Mouse (Mus musculus) embryonic facial prominence, embryonic 10.5 days (tissue): ENCODE measurements around the gene 1700021F07Rik. TPM values are rescaled to one million over a fixed set of nuclear protein-coding genes. Genes with fewer than 3 reads are reported as not detected.

Source experiments
- DNase-seq: peaks from one replicate; pipeline ENCODE4 v3.0.0-alpha.2; 2017; ENCODE audit warnings: low spot score
- H3K27ac ChIP-seq: fragments of 300-500 bp; sonication (generic); replicated peaks from 2 replicates; pipeline ENCODE4 v1.5.1; 2016; ENCODE audit warnings: mild to moderate bottlenecking
- H3K27me3 ChIP-seq: fragments of 300-500 bp; sonication (generic); replicated peaks from 2 replicates; pipeline ENCODE4 v1.6.1; 2016; ENCODE audit warnings: low read depth, mild to moderate bottlenecking; ENCODE audit not compliant: poor library complexity, severe bottlenecking
- H3K36me3 ChIP-seq: fragments of 300-500 bp; sonication (generic); replicated peaks from 2 replicates; pipeline ENCODE4 v1.6.1; 2016; ENCODE audit warnings: mild to moderate bottlenecking, moderate library complexity
- H3K4me1 ChIP-seq: fragments of 300-500 bp; sonication (generic); 2 replicates; pipeline ENCODE4 v1.6.1; 2016
- H3K4me3 ChIP-seq: fragments of 300-500 bp; sonication (generic); 2 replicates; pipeline ENCODE4 v1.5.1; 2016; ENCODE audit warnings: mild to moderate bottlenecking, moderate library complexity
- H3K9me3 ChIP-seq: fragments of 300-500 bp; sonication (generic); 2 replicates; pipeline ENCODE4 v1.6.1; 2016; ENCODE audit warnings: mild to moderate bottlenecking
- WGBS: fragments of 180-500 bp; shearing (Covaris S2); methylation state at CpG from one replicate; pipeline ENCODE4 v1.1.7; 2016; 5-methylcytosine and 5-hydroxymethylcytosine counted together
- polyA plus RNA-seq: library from polyadenylated mRNA; unstranded; fragments of >200 nt; fragmentation: Nextera tagmentation; extraction: Ambion mirVana; gene quantifications from 2 replicates; pipeline ENCODE4 v1.2.1, GENCODE M21; 2016

1700021F07Rik gene
- polyA plus RNA-seq, 1 experiment from 2014 or later = not detected

DNA sequence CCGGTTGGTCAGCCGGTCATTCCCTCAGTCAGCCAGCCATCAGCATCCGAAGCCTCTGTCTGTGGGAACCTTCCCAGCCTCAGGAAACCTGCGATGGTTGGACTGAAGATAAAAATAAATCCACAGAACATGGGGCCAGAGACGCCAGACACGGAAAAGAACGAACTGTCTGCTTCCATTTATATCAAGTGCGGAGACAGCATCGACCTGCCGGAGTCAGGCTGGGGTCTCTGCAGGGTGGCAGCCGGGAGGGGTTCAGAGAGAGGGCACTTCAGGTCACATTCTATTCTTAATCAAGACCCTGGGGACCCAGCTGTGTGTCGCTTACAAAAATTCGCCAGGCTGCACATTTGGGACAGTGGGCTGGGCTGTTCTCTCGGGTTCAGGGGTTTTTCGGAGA, 17.4 kb downstream of the 1700021F07Rik start:
- peak overlapping the region; percentile 65; the same call in 1 of the 2 replicates for H3K27ac ChIP-seq
- 46% methylated on average over 15 of the region's 15 CpGs for WGBS
- no peaks in the 10 kb centered on the region for H3K36me3 ChIP-seq
- DNase-seq = peak; percentile 42
- no peaks in the 10 kb centered on the region for H3K9me3 ChIP-seq
- H3K4me1 ChIP-seq = peaks cover 23% of the 10 kb centered on the region
- peaks cover 11% of the 10 kb centered on the region for H3K27me3 ChIP-seq
- H3K4me3 ChIP-seq = no peak overlapping the region

DNA sequence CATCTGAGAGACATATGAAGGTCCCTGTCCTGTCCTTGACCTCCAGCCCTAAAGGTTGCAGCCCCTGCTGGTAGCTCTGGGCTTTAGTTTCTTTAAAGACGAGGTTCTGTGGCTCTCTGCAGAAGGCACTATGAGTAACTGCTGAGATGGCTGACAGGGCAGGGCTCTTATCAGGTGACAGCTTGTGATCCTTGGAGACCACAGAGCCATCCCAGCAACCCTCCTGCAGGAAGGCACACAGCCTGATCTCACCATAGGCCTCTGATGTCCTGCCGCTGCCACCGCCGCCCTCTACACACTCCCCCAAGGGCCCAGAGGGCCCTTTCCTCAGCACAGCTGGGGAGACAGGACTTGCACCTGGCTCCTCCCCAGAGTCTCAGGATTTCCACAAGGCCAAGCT, 19.4 kb downstream of the 1700021F07Rik start:
- WGBS = 70% methylated on average over 4 of the region's 4 CpGs
- no peak for DNase-seq
- Histone ChIP-seq H3K4me1 (peaks cover 19% of the 10 kb centered on the region), H3K27ac (no peak overlapping the region), H3K9me3 (no peaks in the 10 kb centered on the region), H3K27me3 (peaks cover 11% of the 10 kb centered on the region), H3K4me3 (no peak overlapping the region), H3K36me3 (no peaks in the 10 kb centered on the region)

DNA sequence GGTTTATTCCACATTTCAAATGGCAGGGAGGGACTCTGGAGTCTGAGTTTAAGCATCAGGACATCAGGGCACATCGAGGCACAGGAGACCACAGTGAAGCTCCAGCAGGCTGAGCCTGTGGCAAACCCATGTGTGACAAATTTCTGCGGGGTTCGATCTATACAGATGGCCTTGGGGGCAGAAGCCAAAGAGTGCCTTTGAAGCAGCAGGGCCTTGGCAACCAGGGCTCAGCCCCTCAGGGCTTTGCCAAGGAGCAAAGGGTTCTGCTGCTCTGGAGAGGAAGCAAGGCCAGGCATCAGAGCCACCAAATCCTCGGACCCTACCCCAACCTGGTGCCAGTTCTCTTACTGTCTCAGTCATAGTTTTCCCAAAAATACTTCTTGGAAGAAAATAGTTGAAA, 20.3 kb downstream of the 1700021F07Rik start:
- WGBS = 90% methylated on average over 4 of the region's 4 CpGs
- Histone ChIP-seq H3K4me1 (peaks cover 19% of the 10 kb centered on the region), H3K27me3 (peaks cover 16% of the 10 kb centered on the region), H3K27ac (no peak overlapping the region), H3K9me3 (no peaks in the 10 kb centered on the region), H3K36me3 (no peaks in the 10 kb centered on the region), H3K4me3 (no peak overlapping the region)
- no peak for DNase-seq

DNA sequence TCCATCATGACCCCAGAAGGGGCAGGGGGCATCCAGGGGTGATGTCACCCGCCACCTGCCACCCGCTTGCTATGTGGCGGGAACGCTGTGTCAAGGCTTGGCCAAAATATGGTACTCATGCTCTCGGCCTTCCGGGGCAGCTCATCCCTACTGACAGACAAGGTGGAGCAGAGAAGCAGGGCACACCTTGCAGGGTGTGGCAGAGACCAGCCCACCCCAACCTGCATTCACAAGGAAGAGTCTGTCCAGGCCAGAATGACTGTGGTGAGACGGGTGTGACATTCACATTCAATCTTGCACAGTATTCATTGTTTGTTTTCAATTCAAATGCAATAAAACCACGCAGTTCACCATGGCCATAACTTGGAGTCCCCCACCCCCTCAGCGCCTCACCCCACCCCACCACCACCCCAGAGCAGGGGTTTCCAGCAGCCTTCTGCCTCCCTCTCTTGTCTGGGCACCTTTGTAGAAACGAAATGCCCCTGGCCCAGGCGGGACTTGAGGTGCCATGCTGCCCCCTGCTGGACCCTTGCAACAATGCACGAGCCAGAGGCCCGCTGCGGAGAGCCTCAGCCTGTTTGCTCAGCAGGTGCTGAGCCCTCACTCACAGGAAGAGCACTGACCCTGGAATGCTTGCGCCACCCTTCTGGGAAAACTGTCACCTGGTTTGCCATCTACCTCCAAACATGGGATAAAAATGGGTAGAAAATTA, 23.8 kb downstream of the 1700021F07Rik start:
- Histone ChIP-seq H3K4me1 (no peaks in the 10 kb centered on the region), H3K4me3 (no peak overlapping the region), H3K27me3 (peaks cover 16% of the 10 kb centered on the region), H3K36me3 (no peaks in the 10 kb centered on the region), H3K9me3 (no peaks in the 10 kb centered on the region), H3K27ac (no peak overlapping the region)
- WGBS = 45% methylated on average over 15 of the region's 15 CpGs
- peak; percentile 88 for DNase-seq

DNA sequence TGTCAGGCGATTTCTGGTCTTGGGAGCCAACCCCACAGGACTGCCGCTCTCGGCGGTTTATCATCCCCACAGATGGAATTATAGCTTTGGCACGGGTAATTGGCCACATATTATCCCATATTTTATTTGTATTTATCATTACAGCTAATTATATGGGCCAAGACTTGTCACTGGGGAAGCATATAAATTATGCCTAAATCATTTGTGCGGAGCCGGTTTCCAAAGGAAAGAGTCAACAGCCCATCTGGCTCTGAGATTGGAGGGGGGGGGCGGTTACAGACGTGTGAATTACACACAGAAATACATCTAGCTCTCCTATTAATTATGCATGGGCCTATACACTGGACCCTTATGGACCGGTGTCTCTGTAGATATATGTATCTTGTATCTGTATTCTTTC, 26.9 kb downstream of the 1700021F07Rik start:
- H3K4me3 ChIP-seq = no peak overlapping the region
- DNase-seq = no peak
- no peaks in the 10 kb centered on the region for H3K9me3 ChIP-seq
- H3K27me3 ChIP-seq = peaks cover 19% of the 10 kb centered on the region
- no peak overlapping the region for H3K27ac ChIP-seq
- H3K36me3 ChIP-seq = no peaks in the 10 kb centered on the region
- 0 out of 2 replicates have a peak, but pooled peaks cover 3% of the 10 kb centered on the region for H3K4me1 ChIP-seq
- WGBS = 91% methylated on average over 10 of the region's 10 CpGs

DNA sequence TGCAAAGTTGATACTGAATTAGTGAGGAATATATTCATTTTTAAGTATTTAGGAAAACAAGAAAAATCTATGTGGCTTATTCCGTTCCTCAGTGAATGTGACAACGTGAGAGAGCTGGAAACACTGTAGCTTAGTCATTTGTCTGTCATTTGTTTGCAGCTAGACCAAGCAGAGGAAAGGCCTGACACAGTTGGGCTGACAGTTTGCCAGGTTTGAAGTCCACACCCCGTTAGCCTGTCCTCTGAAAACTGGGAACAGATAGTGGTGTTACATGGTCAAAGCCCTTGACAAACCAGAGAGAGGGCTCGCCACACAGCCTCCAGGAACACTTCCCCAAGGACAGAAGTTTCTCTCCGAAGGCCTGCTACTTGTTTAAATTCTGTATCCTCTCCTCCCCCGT, 28.3 kb downstream of the 1700021F07Rik start:
- no peak for DNase-seq
- H3K4me1 ChIP-seq = 0 out of 2 replicates have a peak, but pooled peaks cover 3% of the 10 kb centered on the region
- no peak overlapping the region for H3K4me3 ChIP-seq
- H3K9me3 ChIP-seq = no peaks in the 10 kb centered on the region
- no peaks in the 10 kb centered on the region for H3K36me3 ChIP-seq
- peaks cover 23% of the 10 kb centered on the region for H3K27me3 ChIP-seq
- no peak overlapping the region for H3K27ac ChIP-seq
- WGBS = 76% methylated on average over 6 of the region's 6 CpGs

DNA sequence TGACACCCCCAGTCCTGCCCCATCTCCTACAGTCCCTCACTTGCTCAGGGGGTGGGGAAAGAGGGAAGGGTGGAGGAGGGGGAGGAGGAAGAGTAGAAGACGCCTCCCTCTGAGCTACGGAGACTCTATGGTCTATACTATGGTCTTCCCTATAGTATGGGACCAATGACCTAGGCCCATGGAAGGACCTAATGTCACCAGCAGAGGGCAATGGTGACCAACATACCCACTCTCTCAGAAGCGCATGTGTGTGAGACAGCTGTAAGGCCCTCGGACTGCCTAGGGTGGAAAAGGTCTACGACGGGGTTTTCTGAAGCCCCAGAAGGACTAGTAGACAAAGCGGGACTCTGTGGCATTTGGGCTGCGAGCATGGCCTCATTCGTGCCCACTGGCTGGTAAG, 31.5 kb downstream of the 1700021F07Rik start:
- H3K36me3 ChIP-seq = no peaks in the 10 kb centered on the region
- WGBS = 44% methylated on average over 9 of the region's 9 CpGs
- H3K27me3 ChIP-seq = peaks cover 17% of the 10 kb centered on the region
- no peaks in the 10 kb centered on the region for H3K9me3 ChIP-seq
- H3K4me1 ChIP-seq = peaks cover 8% of the 10 kb centered on the region; the same call in 1 of the 2 replicates
- peak; percentile 48 for DNase-seq
- H3K4me3 ChIP-seq = no peak overlapping the region
- no peak overlapping the region for H3K27ac ChIP-seq

DNA sequence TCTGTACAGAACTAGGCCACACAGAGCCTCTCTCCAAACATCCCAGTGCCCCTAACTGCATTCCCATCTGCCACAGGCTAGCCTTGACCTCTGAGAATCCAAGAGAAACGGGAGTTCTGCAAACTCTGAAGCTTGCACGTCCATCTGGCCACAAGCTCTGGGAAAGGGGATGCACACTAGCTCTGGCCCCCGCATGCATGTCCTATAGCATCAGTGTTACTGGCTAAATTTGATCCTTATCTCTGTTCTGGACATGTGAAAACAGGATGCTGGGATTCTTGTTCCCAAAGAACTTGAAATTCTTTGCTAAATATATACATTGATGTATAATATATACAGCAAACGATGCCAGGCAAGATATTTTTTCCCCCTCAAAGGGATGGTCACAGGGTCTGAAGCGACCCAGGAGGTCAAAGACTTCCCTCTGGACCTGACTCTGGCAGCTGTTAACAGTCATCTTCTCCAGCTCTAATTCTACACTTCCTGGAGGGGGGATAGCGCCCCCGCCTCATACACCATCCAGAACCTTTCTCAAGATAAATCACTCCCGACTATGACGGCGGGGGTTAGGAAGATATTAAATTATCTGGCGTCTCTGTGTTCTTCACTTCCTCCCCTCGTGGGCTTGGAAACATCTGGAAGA, 36.5 kb downstream of the 1700021F07Rik start:
- Histone ChIP-seq H3K4me1 (peaks cover 12% of the 10 kb centered on the region), H3K27ac (no peak overlapping the region), H3K4me3 (no peak overlapping the region), H3K36me3 (no peaks in the 10 kb centered on the region), H3K27me3 (peaks cover 12% of the 10 kb centered on the region), H3K9me3 (no peaks in the 10 kb centered on the region)
- DNase-seq = no peak
- WGBS = 58% methylated on average over 12 of the region's 12 CpGs

DNA sequence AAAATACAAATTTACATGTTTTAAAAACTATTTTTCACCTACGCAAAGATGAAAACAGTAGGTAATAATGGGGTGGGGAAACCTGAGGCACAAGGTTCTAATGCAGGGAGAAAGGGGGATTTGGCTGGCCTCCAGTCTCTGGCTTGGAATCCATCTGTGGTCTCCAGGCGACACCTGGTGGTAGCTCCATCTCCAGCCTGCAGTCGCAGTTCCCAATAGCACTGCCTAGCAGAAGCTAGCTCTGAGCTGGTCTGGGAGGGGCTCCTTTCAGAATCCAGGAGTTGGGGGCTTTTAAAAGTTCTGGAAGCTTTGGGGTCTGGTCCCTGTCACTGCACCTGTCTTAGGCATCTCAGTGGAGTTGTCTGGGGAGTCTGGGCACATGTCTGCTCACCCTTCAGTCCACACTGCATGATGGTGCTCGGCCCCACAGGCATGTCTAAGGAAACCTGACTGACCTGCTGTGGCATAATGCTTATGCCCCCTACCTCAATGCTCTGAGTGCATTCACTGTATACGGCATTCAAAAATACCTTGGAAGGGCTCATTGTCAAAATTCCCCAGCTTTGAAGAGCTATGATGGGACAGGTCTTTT, 39.6 kb downstream of the 1700021F07Rik start:
- no peaks in the 10 kb centered on the region for H3K27me3 ChIP-seq
- WGBS = 42% methylated on average over 5 of the region's 5 CpGs
- DNase-seq = peak; percentile 73
- peaks cover 28% of the 10 kb centered on the region for H3K4me1 ChIP-seq
- H3K27ac ChIP-seq = no peak overlapping the region
- H3K4me3 ChIP-seq = no peak overlapping the region
- H3K9me3 ChIP-seq = no peaks in the 10 kb centered on the region
- no peaks in the 10 kb centered on the region for H3K36me3 ChIP-seq

DNA sequence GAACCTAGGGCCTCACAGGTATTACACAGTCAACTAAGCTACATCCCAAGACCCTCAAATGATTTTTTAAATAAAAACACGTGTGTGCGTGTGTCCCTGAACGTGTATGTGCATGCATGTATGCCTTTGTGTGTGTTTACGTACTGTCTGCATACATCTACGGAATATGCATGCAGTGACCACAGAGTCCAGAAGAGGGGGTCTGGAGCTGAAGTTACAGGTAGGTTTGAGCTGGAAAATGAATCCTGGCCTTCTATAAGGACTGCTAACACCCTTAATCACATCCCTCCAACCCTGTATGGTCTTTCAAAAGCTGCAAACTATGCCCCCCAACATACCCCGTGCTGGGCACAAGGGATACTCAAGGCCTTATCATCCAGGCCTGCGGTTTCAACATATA, 41.0 kb downstream of the 1700021F07Rik start:
- Histone ChIP-seq H3K27ac (no peak overlapping the region), H3K27me3 (no peaks in the 10 kb centered on the region), H3K4me1 (peaks cover 28% of the 10 kb centered on the region), H3K9me3 (no peaks in the 10 kb centered on the region), H3K4me3 (no peak overlapping the region), H3K36me3 (no peaks in the 10 kb centered on the region)
- DNase-seq = no peak
- WGBS = 73% methylated on average over 7 of the region's 7 CpGs

DNA sequence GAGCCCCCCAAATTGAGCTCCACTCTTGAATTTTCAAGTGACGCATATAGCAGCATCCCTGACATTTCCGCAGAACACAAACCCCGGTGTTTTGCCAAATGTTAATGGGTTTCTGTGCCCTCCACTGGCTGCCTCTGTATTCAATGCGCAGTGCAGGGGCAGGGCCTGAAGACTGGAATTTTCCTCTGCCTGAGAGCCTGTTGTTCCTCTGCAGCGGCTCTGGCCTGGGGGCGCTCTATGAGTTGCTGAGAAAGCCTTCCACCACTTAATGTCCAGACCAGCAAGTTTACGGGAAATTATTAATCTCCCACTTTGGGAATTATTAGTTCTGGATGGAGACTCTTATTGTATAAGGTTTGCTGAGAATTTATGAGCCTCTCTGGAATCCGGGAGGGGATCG, 41.8 kb downstream of the 1700021F07Rik start:
- Histone ChIP-seq H3K27me3 (no peaks in the 10 kb centered on the region), H3K4me1 (peaks cover 20% of the 10 kb centered on the region), H3K9me3 (no peaks in the 10 kb centered on the region), H3K4me3 (no peak overlapping the region), H3K27ac (no peak overlapping the region), H3K36me3 (no peaks in the 10 kb centered on the region)
- DNase-seq = no peak
- 67% methylated on average over 9 of the region's 9 CpGs for WGBS
